Mouse (Mus musculus) kidney, adult 2 months (tissue): Measurements from ENCODE around the gene Elmod3.

Experiments
- CTCF ChIP-seq: fragments of 200-500 bp; conservative IDR thresholded peaks from 2 replicates; pipeline ENCODE4 v1.5.1; 2011; ENCODE audit warnings: low read depth, mild to moderate bottlenecking, control low read depth, low read length, moderate library complexity, mixed read lengths; ENCODE audit not compliant: insufficient read depth, insufficient read length
- POLR2A ChIP-seq: fragments of 200-500 bp; IDR thresholded peaks from one replicate; pipeline ENCODE4 v1.6.1; 2011; ENCODE audit warnings: low read depth, low read length, control low read depth

GRCm38 (mm10) chr6:72630370-72630769 is 32.2 kb upstream of the Elmod3 start:
- TF ChIP-seq CTCF = no peak
- no peak for TF ChIP-seq POLR2A
